Mouse (Mus musculus) ES-CJ7 (cell line): ENCODE measurements around the gene Blcap.
"Not testable (repeated sequence)": the region's sequence is repeated elsewhere in the genome, so short reads cannot be mapped to it uniquely, and the experiment has no call there.

ENCODE experiments used
- DNase-seq: peaks from one replicate; pipeline ENCODE4 v3.0.0; 2011; ENCODE audit warnings: low read depth, low spot score

Blcap gene

DNA sequence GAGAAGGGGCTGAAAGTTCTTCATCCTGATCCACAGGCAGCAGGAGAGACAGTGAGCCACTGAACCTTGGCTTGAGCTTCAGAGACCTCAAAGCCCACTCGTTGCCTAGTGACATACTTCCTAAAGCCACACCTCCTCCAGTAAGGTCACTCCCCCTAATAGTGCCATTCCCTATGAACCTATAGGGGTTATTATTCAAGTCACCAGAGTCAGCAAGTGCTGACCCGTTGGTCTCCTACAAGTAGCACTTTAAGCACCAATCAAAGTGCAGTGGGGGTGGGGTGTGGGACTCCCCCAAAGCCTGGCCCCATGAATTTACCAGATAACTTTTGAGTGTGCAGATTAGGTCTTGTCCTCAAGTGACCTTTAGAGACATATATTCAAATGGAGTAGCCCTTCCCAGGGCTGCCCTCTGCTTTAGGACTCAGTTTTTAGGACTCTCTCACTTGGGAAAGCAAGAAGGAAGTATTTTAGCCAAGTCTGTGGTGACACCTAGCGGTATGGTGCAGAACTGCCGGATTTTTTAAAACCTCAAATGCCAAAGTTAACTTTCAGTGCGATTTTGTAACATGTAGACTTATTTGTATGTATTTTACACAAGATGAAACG, at the start of gene Blcap:
TSS of gene Blcap (minus strand) at position 51 of the 609 bp plus-strand sequence.
- peak; percentile 52 for DNase-seq

DNA sequence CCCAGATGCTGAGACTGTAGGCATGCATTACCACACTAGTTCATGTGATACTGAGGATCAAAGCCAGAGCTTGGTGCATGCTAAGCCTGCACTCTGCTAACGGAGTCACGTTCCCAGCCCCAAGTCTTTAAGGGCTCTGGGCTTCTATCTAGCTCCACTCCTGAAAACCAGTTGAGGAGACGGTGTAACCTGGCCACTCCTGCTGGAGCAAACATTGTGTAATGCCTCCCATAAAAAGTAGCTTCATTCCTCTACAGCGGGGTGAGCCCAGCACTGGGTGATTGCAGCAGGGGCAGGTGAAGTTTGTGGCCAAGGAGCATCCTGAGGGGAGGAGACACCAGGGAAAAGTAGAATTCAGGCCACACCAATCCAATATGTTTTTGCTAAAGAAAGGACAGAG, 47.3 kb upstream of the Blcap start:
- no peak for DNase-seq

DNA sequence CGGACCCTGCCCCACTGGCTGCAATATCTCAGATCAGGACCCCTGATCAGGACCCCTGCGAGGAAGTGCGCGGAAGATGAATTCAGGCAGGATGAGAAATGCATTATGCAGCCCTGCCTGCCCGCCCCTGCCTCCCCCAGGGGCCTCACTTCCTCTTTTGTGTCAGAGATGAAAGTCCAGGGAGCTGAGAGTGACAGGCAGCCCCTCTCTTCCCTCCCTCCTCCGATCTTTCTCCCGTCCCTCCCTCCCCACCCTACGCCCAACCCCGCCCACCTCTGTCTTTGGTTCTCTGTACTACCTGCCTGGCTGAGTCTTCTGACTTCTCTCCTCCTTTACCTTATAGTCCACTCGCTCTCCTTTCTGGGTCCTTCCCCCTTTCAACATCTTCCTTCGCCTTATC, 42.9 kb upstream of the Blcap start:
- DNase-seq = no peak

DNA sequence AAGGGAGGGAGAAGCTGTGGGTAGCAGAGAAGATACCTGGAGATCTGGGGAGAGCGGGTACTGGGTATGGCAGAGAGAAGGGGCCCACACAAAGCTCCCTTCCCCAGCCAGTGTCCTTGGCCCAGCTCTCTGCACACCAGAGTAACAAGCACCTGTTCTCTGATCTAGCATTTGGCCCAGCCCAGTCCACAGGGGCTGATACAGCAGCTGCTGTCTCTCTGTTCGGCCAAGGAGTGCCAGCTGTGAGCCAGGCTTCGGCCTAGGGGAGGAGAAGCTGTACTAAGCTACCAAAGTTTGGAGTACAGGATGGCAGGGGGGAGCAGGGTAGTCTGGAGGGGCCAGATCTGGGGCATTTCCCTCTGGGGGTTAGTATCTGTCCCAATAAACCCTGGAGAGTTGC, 40.7 kb upstream of the Blcap start:
- no peak for DNase-seq

DNA sequence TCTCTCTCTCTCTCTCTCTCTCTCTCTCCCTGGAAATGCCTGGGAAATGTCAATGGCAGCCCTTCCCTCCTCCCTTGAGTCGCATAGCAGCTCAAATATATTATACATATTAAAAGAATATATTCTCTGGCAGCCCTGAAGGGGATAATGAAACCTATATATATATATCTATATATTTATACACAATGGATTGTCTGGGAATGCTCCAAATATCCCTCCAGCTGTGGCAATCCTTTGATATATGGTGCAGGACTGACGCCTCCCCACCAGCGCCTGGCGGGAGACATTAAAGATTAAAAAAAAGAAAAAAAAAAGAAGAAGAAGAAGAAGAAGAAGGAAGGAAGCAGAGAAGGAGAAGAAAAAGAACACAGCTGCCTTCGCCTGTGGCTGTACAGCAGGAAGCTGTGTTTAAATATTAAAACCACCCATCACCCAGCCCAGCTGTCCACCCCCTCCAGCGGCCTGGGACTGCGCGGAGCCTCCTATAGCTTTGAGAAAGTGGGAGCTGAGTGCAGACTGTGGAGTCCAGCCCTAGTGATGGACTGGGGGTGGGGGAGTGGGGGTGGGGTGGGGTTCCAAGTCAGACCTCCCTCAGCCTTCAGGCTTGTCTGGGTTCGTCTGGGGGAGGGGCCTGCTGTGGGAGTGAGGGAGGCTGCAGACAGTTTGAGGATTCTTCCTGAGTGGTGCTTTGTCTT, 36.6 kb upstream of the Blcap start:
- DNase-seq = no peak

DNA sequence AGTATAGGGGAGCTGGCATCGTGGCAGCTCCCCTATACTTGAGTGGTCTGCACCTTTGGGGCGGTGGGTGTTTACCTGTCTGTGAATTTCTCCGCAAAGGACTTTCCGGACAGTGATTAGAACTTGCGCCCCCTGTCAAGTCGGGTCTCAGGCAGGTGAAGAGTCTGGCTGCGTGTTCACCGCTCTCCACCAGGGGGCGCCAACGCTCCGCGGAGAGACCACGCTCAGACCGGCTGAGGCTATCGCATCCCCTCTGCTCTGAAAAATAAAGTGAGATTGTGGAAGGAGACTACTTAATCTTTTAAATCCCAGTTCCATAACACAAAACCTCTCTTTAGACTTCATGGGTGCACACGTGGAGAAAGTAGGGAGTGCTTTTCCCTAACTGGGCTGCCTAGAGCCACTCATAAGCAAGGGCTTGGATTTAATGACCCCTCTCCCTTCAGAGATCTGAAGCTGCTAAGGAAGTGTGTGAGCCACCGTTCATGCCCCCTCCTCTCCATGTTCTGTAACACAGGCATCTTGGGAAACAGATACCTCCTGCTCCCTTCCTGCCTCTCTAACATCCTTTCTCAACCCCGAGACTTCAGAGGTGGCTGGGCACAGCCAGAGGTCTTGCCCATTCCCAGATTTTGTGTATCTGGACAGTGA, 34.1 kb upstream of the Blcap start:
- DNase-seq = peak; percentile 74

DNA sequence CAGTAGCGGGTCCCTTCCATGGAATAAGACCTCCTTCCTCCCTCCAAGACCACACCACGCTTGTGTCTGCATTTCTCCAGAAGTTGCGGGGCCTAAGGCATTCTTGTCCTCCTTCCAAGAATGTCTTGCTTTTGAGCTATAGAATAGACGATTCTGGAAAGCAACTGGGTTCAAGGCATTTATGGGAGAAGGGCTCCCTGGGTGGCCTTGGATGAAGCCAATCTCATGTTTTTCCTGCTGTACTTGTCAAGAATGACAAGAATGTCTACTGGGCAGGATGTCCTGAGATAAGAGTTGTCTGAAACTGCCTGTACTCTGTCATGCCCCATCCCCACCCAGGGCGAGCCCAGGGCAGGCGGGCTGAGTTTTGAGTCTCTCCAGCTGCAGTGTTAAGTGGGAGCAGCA, 30.4 kb upstream of the Blcap start:
- DNase-seq = no peak

DNA sequence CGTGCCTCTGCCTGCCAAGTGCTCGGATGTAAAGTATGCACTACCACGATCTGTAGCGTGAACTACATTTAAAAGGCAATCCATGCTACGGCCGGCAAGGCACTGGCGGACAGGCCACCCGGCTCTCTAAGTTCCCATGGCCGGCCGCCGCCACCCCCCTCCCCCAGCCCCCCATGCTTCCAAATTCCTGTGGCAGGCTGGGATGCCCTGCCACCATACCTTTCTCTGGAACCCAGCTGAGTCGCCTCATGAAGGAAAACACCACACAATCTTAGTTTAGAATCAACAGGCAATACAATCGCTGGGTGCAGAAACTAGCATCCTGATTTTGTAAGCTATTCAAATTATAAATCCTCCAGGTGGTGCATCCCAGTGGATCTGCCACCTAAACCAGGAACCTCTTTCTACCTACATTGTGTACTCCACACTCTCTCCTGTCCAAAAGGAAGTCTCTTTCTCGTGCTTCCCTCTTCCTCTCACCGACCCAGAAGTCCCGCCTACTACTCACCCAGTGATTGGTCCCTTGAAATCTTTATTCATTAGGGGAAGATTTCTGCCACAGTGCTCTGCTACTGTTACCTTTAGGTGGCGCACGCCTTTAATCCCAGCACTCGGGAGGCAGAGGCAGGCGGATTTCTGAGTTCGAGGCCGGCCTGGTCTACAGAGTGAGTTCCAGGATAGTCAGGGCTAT, 25.9 kb upstream of the Blcap start:
- DNase-seq = peak; percentile 93

DNA sequence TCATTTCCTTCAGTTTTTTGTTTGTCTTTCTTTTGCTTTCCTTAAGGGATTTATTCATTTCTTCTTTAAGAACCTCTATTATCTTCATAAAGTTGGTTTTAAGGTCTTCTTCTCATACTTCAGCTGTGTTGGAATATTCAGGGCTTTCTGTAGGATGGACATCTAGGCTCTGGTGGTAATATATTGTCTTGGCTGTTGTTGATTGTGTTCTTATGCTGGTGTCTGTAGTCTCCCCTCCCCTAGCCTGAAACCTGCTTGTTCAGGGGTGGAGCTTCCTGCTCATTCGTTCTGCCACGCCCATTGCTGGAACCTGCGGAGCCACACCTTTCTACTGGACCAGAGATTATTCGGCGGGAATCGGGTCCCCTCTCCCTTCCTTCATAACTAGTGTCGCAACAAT, 14.3 kb upstream of the Blcap start:
- DNase-seq = not testable (repeated sequence)

DNA sequence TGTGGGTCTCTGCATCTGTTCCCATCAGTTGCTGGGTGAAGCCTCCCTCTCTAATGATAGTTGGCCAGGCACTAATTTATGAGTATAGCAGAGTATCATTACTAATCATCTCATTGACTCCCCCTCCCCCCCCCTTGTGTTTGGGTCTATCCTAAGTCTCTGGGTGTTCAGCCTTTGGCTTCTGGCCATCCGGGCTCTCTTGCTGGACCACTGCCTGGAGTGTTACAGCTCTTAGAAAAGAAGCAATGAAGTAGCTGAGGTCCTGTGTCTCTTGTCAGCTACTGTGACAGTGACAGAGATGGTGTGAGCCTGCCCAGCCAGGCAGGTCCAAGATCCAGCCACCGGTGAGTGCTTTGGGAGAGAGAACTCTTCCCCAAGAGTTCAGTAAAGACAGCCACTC, 1.7 kb upstream of the Blcap start:
- DNase-seq = no peak

DNA sequence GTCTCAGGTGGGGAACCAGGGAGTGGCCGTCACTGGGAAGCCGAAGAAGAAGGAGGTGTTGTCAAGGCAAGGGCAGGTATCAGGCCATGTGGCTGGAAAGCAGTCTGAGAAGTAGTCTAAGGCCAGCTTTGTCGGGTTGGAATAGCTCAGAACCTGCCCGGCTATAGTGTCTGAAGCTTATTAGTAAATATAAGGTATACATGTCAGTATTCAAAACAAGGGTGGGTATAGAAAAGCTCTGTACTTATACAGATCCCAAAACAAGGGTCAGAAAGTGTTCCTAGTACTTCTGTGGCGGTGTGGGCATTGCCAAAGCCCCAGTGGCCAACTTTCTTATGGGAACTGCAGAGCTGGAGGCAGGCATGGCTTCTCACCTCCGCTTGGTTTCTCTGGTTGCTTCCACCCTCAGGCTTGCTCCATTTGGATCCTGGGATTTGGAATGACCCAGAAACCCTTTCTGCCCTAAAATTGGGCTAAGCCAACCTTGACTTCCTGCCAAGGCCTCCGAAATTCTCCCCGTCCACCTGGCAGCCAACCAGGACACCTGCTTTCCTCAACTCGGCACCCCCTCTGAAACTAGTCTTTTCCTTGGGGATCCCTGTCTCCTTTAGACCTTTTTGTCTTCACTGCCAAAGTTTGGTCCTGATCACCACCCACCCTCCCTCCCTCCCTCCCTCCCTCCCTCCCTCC, 1.1 kb downstream of the Blcap start:
- no peak for DNase-seq

DNA sequence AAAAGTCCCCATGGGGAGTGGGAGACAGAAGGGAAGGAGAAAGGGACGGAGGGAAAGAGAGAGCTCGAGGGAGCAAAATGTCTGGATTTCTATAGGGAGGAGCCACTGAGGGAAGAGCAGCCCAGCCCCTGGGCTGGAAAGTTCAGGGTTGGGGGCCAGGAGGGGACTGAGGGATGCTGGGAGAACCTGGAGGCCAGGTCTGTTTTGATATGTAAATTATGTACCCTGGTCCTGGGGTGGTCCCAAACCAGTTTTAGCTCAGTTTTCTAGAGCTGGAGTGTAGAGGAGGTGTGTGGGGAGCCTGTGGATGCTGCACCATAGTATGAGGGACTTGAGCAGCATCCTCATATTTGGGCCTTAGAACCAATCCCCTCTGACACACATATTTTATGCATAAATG, 2.2 kb downstream of the Blcap start:
- DNase-seq = peak; percentile 74

DNA sequence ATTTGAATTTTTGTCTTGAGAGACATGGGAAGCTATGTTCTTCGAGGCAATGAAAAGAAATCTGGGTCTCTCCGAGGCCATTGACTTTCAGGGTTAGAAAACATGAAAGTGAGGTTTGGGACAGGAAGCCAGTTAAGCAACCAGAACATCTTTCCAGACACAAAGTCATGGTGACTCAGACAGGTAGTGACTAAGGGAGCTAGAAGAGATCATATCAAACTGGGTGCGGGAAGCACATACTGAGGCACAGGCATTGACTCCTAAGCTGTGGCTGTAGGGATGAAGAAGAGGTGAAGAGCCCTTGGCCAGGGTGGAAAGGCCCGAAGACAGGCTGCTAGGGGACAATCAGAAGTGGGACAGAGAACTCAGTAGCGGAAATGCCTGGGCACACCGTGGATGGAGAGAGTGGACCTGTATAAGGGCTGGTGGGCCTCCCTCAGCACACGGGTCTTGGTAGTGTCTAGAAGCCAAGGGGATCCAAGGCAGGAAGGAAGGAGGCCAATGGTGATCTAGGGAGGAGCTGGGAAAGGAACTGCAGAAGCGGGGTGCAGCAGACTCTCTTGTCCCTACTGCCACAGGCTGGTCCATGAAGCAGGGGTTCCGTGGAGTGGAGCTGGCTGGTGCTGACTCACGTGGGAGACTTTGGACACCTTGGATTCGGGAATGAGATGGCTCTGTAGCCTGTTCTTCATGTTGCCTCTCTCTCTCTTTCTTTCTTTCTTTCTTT, 3.7 kb downstream of the Blcap start:
- DNase-seq = peak; percentile 77

DNA sequence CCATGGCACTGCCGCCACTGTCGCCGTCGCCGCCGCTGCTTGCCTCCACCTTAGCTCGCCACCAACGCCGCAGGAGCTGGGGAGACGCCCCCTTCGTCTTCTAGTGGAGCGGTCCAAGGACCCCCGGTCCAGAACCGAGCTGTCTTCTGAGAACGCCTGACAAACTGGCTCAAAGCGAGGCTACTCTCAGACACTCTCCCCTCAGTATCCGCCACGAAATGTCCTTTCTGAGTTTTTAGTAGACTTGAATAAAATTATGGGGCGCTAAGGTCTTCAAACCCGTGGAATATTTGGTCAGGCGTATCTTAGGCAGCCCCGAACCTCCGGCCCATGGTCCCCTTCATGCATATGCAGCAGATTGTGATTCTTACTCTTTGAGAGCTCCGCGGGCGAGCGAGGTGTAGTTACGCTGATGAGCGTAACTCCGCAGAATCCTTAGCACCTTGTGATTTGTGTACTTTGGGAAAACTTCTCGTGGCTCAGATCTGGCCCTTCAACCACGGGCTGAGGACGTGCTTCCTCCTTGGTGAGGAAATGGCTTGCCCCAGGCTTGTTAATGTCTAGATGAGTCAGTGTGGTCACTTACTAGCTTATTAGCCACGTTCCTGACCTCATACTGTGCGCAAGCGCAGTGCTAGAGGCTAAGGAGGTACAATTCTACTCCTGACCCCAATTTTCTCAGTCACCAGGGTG, 4.7 kb downstream of the Blcap start:
- DNase-seq = peak; percentile 91

DNA sequence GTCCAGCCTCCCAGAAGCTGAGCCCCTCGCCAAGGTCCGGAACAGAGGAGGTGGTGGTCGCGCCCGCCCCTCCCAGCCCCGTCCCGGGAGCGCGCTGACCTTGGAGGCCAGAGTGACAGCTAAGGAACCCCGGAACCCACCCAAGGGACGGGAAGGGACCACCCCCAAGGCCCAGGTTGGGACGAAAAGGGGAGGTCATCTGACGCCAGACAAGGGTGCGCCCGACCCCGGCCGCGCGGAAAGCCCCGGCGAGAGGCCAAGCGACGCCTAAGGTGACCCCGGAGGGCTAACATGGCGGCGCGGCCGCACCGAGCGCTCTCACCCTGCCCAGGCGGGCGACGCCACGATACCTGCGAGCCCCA, 5.2 kb downstream of the Blcap start:
- DNase-seq = no peak

DNA sequence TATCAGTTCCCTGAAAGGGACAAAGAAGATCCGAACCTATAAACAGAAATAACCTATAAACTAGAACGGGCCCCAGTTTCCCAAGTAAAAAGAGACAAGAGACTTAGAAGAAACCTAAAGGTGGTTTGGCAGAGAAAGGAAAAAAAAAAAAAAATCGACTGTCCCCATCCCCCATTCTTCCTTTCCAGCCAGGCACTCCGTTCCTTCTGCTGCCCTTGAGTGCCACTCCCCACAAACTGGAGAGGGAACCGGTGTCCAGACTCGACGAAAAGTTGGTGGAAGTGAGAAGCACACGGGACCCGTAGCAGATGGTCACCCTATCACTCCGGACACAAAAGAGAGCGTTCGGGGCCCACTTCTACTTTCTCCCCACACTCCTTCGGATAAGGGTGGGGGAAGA, 5.6 kb downstream of the Blcap start:
- DNase-seq = no peak

DNA sequence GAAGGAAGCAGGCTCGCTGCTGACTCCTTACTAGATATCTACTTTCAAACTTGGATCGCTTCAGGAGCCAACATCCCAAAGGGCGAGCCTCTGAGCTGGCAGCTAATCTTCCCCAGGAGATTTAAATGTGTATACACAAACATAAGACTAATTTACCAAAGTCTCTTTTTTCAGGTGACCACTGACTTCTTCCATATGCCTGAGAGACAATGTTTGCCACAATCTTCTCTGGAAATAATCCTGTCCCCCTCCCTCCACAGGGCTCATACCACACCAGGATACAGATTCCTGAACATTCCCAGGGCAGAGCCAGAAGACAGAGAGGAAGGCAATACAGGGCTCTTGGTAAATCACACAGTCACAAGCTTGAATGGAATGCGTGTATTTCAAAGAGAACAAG, 6.4 kb downstream of the Blcap start:
- DNase-seq = no peak

DNA sequence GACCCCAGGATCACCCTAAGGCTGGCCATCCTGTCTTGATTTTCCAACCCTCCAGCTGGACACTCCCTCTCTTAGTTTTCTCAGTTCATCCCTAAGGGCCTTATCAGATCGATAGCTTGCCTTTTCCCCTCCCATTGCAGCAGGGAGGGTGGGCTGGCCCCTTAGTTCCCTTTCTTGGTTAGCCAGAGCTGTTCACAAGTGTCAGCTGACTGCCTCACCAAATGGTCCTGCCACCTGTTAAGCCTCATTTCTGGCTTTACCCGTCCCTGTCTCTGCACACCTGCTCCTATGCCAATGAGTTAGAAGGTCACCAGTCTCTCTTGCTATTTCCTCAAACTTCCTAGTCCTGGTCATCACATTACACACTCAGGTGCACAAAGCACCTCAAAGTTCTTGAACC, 8.0 kb downstream of the Blcap start:
- no peak for DNase-seq

DNA sequence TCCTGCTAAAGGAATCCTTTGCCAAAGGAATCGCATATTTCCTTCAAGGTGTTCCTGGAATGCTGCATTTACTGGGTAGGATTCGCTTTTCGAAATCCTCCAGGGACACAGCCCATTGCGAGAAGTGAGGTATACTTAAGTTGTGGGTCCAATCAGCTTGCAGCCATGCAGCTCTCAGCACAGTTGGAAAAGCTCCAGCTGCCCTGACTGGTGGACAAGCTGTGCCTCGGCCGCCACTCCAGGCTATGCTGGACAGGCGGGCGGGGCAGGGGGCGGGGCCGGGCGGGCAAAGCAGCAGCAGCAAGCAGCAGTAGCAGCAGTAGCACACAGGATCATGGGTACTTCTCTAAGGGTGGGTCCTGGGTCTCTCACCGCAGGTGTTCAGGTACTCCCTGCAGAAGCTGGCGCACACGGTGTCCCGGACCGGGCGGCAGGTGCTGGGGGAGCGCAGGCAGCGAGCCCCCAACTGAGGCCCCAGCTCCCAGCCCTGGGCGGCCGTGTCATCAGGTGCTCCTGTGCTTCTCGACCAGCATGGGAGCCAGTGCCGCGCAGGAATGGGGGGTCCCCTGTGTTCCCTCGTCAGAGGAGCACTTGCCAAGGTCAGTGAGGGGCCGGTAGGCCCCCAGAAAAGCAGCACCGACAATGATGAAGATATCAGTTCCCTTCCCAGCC, 9.8 kb downstream of the Blcap start:
- peak; percentile 59 for DNase-seq

DNA sequence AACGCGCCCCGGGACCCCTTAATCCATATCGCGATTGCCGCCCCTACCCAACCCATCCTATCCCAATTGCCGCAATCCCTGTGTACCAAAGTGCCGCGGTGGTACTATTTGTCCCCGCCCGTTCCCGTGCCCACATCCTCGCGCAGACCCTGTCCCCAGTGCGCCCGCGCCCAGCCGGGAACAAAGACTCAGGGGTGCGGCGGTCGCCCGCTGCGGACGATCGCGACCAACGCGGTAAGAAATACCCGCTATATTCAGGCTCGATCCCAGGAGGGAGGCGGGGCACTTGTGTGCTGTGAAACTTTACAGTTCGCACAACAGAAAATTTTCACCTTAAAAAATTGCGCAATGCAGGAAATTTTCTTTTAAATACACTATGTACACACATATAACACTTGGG, 10.8 kb downstream of the Blcap start:
- DNase-seq = peak; percentile 33
